Mouse (Mus musculus) right cerebral cortex, adult 18-20 months (tissue): ENCODE results near the gene Ghdc.
A peak's percentile ranks its signal among the peaks of the same experiment; 100 is the strongest.

Experiments used
- DNase-seq: peaks from one replicate; pipeline ENCODE4 v3.0.0; 2022; ENCODE audit warnings: mixed read lengths

The Ghdc gene

DNA sequence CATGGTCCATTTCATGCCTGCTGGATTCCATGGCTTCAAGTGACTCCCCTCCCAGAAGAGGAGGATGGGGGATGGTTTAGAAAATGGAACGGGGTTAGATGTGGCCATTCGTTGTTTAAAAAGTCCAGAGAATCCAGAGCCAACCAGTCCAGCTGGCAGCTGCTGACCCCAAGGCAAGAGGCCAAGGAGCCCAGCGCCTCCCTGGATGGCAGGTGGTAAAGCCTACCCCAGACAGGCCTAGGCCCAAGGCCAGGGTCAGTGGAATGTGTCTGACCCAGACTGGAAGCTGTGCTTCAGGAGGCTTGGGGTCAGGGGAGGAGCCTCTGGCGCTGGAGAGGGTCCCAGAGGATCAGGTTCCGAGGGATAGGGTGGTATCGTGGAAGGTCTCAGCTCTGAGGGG lies 29.4 kb downstream of the Ghdc start:
- DNase-seq, result no peak

- DNase-seq, result no peak
Observed at GRCm38 (mm10) chr11:100738749-100739148, 32.0 kb downstream of the Ghdc start.

GRCm38 (mm10) chr11:100738066-100738604 lies 32.6 kb downstream of the Ghdc start, which contains the start of gene Rab5c:
Rab5c (minus strand) TSS chr11:100738215.
- peak; percentile 100 for DNase-seq

DNA sequence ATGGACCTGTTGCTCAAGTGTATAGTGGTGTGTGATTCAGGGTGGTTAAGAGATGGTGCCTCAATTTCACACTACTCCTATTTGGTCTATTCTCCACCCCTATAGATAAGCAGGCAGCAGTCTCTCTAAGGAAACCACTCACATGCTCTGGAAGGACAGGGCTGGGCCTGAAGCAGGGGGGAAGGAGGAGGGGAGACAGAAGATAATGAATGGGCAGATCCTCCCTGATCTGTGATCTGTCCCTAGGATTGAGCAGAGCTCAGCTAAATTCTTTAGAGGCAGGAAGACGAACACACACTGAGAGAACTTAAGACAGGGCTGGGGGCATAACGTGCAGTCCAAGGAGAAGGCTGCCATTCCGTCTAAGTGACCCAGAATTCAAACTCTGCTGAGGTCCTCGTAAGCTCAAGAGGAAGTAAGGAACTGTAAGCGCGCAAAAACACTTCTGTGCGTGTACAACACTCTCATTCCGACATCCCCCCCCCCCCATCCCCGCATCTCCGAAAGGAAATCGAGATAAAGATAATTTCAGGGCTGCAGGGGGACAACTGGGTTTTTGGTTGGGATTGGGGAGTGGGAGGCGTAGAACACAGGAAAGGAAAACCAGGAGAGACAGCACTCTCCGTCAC lies 33.5 kb downstream of the Ghdc start:
- no peak for DNase-seq

- no peak for DNase-seq
Observed at GRCm38 (mm10) chr11:100736746-100737080, 34.0 kb downstream of the Ghdc start.

DNA sequence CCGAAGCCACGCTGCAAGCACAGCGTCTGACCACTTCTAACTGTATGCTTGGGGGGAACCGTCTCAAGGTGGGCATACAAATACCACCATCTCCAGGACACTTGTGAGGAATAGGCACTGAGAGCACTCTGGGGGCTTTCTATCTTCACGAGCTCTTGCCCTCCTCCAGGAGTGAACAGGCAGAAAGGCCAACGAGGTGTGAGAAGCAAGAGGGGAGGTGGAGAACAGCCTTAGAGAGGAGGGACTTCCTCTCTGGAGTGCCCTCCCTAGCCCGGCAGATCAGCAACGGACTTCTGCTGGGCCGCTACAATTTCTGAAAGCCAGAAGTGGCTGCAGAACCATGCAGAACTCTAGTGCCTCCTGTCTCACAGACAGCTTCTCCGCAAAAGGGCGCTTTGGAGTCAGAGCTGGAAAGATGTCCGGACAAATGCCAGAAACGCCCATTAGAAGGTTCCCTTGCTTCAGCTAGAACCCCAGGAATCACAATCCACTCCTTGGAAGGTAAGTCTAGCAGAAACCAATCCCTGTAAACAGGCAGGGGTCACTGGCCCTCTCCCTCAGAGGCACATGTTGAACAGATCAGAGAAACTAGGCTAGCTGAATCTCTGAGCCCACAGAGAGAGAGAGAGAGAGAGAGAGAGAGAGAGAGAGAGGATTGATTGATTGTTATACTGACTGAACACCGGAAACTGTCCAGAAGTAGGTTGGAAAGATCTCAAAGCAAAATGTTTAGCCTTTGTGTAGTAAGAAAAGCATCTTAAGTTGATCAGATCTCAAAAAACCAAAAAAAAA lies 34.6 kb downstream of the Ghdc start:
- no peak for DNase-seq

GRCm38 (mm10) chr11:100735134-100735865 lies 35.5 kb downstream of the Ghdc start:
- no peak for DNase-seq

GRCm38 (mm10) chr11:100730477-100731205 lies 40.1 kb downstream of the Ghdc start:
- no peak for DNase-seq

- DNase-seq, result no peak
Observed at GRCm38 (mm10) chr11:100729976-100730375, 40.8 kb downstream of the Ghdc start.

DNA sequence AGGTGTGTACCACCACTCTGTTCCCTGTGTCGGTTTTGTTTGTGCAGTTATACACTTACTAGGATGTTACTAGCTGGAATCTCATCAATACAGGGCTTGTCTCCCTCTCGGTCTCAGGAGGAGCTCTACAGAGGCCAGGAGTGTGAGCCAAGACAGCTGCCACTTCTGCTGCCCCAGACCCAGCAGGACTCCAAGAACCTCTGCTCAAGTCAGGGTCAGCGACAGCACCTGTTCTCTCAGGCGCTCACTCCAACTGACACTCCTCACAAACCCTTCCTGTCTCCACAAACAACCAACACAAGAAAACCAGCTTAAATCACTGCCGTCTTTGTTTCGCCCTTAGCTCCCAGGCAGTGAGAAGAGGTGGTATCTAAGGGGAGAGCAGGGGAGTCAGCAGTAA lies 42.2 kb downstream of the Ghdc start:
- no peak for DNase-seq

DNA sequence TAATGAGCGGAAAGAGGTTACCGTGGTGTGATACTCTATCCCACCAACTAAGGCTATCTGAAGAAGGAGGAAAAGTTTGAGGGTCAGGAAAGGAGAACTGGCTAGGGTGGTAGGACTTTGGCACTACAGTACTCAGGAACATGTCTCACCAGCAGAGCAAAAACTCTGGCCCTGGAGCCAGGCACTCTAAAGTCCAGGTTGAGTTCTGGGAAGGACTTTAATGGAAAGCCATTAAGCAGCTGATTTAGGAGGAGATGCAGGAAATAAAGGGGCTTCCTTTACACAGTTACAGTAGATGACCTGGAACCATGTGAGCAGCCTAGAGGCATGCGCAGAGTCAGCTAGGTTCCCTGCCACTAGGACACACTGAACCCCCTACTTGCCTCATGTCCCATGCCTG lies 43.6 kb downstream of the Ghdc start:
- no peak for DNase-seq

DNA sequence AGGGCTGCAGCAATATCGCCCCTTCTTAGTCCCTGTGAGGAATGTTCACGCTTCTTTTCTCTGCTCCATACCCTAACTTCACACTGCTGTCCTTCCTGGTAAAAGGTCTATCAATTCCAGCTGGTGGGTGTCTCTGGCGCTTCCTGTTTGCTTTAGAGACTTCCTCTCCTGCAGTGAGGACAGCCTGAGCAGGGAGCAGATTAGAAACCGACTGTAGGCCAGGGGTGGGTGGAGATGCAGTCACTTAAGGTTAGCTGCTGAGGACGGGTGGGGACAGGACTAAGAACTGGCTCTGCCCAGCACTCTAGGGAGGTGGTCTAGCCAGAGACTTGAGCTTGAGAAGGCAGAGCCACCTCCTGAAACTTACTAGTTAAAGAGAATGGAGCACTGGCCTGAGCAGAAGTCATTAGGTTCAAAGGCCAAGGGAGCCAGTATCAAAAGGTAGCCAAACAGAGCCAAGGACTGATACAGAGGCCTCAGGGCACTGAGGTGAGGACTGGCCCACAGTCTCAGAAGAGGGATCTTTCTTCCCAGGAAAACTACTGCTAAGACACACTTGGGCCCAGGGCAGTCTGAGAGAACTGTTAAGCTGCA lies 45.7 kb downstream of the Ghdc start:
- DNase-seq, result no peak

DNA sequence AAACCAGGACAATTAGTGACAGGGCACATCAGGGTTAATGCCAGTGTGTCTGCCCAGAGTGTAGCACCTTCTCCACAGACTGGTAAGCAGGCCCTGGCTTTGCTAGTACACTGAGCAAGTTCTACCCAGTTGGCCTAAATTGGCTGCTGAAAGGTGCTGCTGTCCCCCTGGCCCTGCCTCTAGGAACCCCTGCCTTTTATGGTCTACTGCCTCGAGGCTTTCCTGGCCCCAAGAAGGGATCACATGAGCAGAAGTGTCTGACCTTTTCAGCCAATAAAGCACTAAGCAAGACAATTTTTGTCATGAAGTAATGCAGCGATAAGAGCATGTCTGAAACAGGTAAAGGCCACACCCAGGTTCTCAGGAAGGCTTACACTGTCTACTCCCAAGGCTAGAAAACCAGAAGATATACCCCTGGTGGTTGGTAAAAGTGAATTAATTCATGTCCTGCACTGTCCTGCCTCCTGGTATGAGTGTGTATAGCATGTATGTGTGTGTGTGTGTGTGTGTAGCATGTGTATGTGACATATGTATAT lies 48.2 kb downstream of the Ghdc start:
- DNase-seq, result no peak

DNA sequence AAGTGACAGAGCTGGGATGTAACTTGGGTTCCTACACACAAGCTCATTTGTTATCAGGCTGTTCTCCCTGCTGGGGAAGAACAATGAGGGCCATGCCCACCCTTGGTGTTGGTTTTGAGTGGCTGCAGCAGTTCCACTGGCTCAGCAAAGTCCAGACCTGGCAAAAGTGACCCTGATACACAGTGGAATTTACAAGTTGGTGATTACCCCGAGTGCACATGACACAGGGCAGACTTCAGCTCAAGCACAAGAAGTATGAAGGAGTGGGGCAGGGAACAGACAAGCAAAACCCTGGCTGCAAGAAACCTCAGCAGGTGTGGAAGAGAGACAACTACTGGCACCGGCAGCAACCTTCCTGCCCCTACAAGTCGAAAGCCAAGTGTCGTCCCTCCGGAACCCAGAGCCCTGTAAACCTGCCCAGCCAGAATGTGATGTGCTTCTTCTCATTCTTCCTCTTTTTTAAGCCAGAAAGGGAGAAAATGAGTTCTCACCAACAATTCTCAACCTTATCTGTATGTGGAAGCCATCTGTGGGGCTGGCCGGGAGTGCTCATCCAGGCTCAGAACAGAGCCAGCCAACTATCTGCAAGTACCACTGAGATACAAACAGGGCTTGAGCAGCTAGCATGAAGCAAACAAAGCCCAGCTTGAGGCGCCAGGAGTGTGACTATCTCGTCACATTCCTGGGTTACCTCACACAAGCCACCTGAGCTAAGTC lies 48.8 kb downstream of the Ghdc start:
- no peak for DNase-seq

GRCm38 (mm10) chr11:100721254-100721653 lies 49.5 kb downstream of the Ghdc start:
- DNase-seq, result no peak

- DNase-seq, result peak; percentile 63
Observed at GRCm38 (mm10) chr11:100720345-100720744, 50.4 kb downstream of the Ghdc start.

DNA sequence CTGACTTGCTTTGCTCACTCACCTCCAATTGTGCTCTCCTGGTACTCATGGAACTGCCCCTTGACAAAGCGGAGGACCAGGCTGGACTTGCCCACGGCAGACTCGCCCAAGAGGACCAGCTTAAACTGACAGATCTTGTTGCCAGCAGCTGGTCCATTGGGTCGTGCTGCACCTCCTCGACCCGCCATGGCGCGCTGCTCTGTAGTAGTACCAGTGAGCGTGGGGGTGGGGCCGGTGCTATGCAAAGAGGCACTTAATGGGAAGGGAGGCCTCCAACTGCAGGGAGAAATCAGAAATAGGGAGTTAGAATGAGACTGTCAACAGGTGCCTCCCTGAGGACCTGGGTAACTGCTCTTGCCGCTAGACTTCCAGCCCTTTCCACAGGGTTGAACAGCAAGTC lies 50.9 kb downstream of the Ghdc start:
- DNase-seq, result no peak

DNA sequence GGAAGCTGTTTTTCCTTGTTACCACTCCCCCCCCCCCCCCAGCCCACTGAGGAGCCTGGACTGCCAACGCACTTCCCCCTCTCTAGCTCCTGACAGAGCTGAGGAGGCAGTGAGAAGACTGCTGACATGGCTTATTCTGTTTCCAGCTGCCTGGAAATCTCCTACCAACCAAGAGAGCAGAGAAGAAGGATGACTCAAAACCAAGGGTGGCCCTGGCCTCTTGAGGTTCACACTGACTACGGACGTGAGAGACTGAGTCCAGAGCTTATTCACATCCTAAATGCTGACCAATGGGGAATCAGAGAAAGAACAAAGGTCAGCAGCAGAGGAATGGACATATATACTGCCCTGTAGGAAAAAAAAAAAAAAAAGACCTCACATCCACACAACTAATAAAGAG lies 51.4 kb downstream of the Ghdc start:
- peak; percentile 65 for DNase-seq

DNA sequence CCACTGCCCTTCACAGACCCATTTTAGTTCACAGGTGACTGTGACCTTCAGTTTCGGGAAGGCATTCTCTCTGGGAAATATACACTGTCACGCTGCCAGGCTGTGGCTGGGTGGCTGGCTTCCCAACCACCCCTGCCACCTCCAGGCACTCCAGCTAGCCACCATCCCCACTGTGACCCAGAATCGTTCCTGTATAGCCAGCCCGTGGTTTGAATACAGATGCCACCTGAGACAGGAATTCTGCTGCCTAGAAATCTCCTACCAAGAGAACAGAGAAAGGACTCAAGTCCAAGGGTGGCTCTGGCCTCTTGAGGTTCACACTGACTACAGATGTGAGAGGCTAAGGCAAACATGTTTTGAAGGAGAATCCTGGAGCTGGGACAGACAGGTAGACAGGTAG lies 51.9 kb downstream of the Ghdc start:
- no peak for DNase-seq

DNA sequence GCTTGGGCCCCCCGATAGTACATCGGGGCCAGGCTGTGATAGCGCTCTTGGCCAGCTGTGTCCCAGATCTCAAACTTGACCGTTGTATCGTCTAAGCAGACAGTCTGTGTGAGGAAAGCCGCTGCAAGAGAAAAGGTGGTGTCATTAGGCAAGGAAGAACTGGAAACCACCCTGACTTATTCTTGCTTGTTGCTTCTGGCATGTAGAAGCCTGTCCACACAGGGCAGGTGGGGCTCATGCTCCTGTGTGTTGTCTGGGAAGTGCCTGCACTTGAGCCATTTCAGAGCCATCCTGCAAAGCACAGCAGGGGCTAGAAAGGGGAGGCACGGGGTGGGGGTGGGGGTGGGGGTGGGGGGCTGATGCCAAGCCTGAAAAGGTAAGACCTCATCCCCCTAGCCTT lies 52.3 kb downstream of the Ghdc start:
- DNase-seq, result no peak

- peak; percentile 63 for DNase-seq
Observed at GRCm38 (mm10) chr11:100716649-100717048, 54.1 kb downstream of the Ghdc start.
